Mouse (Mus musculus) testis, adult 2 months (tissue): ENCODE results near the gene Grip1.

Experiments
- CTCF ChIP-seq: fragments of 200-500 bp; IDR thresholded peaks from 2 replicates; pipeline ENCODE4 v1.5.1; 2012; ENCODE audit warnings: low read depth, mild to moderate bottlenecking, inconsistent platforms, low read length, moderate library complexity; ENCODE audit not compliant: control insufficient read depth, insufficient read depth, insufficient replicate concordance
- POLR2A ChIP-seq: fragments of 200-500 bp; IDR thresholded peaks from 2 replicates; pipeline ENCODE4 v1.6.1; 2012; ENCODE audit warnings: low read depth, mild to moderate bottlenecking, inconsistent platforms, low read length, moderate library complexity; ENCODE audit not compliant: control insufficient read depth

- TF ChIP-seq CTCF (no peak), POLR2A (no peak)
Observed at GRCm38 (mm10) chr10:119640534-119640933, 186.9 kb downstream of the Grip1 start.
